Mouse (Mus musculus) adrenal gland, postnatal 36 days (tissue): ENCODE data around the gene Camsap1. TPM values are rescaled to one million over a fixed set of nuclear protein-coding genes. Genes with fewer than 3 reads are reported as not detected.

Experiments used
- DNase-seq, 2 experiments: peaks; one replicate each; pipeline ENCODE4 v3.0.0; 2021; ENCODE audit warnings: mixed read lengths in 1 of 2
- long read RNA-seq, 2 experiments: library from polyadenylated mRNA; stranded (forward); transcript quantifications; one replicate each; pipeline ENCODE4 v2.0.0; 2021; ENCODE audit warnings: borderline sequencing depth in 2 of 2
- total RNA-seq, 2 experiments: library from RNA; stranded (reverse); gene quantifications; 2 replicates each; pipeline ENCODE4 v1.2.3; 2021

The Camsap1 gene
- 10 to 100 TPM; 38.3 to 49.3 TPM for total RNA-seq
- long read RNA-seq, experiment 1, partial matches to known transcripts = 3 of 8 reads
- long read RNA-seq, experiment 1, other reads (novel, unspliced or antisense) = 5 of 8 reads
- long read RNA-seq, experiment 2, partial matches to known transcripts = 1 of 4 reads
- long read RNA-seq, experiment 2, other reads (novel, unspliced or antisense) = 3 of 4 reads

DNA sequence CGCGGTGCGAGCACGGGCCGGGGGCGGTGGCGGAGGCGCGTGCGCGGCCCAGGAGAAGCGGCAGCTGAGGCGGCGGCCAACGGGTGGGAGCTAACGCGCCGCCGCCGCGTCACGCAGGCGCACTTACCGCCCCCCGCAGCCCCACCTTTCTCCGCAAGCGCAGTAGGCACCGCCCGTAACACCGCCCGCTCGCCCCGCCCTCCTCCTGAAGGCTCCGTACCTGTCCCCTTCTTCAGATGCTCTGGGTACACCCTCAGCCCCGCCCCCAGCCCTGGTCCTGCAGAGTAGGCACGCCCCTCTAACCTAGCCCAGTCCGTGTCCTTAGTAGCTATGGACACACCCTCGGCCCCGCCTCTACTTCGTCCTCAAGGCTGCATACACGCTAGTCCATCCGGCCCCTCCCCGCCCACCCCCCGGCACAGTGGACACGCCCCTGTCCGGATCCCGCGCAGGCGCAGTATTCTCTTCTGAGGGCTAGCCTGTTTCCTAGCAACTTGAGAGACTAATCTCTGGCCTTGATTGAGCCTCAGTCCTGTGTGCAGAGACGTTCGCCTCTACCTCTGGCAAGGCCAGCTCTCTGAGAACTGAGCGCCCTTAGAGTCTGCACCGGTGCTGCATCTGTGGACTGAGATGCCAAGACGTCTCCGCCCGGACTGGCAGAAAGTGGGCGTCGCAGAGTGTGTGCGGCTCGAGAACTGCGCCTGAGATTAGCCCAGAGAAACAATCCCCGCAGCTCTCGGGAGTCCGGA is at the start of gene Camsap1:
Gene Camsap1 (minus strand): TSS at position 124 of the 749 bp plus-strand sequence.
- peak; percentile 100 for DNase-seq

DNA sequence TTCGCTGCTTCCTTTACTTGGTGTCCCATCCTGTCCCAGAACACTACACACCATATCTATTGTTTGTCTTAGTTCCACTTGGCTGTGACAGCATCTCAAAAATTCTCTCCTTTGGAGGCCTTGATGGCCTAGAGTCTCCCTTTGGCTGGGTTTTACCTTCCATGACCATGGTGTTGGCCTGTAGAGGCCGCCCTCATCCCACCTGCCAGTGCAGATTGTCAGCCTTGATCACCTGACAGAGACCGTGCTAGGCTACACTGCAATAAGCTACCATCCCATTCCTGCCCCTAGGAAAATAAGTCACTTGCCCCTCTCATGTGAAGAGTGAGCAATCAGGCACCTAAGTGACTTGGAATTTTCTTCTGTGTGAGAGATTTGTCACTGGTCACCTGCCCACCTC is 47.2 kb upstream of the Camsap1 start:
- DNase-seq = no peak

DNA sequence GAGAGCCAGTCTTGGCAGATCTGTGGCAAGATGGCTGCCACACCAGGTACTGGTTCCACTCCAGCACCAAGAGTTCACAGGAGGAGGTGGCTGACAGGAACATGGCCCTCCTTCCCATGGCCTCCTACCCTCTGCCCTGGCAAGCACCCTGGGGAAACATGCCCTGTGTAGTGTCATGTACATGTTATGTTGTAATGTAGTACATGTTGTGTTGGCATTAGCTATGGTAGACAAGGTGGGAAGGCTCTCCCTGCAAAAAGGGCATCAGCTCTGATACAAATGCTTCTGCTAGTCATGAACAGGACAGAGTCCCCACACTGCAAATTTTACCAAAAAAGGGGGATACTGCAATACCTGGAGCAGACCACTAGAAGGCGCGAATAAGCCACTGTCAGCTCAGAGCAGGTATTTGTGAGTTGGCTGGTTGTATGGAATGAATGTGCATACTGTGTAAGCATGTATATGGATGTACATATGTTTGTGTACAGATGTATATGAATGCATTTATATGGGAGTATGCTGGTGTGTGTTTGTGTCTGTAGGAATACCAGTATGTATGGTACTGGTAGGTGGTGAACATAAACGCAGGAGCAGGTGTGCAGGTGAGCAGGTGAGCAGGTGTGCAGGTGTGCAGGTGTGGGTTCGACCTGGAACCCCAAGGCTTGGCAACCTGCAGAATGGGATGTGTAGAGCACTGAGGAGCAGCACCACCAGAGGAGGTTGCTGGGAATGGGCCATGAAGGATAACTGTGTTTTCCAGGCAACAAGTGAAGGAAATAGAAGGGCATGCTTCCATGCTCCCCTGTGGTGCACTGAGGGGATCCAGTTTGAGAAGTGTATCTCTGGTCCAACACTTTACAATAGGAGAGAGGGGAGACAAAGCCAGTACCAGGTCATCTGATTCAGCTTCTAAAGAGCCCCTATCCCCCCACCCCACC is 41.3 kb upstream of the Camsap1 start:
- DNase-seq = peak in 1 of 2 experiments; percentile 25

DNA sequence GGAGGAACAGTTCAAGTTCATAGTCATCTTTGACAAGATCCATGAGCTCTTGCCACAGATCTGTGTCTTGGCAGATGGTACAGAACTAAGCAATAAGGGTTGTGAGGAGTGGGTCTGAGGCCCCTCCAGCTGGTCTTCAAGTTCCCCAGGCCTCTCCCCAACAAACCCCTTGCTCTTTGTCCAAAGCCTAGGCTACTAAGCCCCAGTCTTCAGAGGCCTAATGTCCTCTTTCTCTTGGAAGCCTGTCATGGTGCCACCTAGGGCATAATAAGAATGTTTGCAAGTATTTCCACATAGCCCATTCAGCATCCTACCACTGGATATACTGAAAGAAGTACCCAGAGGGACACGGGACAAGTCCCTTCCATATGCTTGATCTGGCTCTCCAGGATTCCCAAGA is 39.5 kb upstream of the Camsap1 start:
- DNase-seq = no peak

DNA sequence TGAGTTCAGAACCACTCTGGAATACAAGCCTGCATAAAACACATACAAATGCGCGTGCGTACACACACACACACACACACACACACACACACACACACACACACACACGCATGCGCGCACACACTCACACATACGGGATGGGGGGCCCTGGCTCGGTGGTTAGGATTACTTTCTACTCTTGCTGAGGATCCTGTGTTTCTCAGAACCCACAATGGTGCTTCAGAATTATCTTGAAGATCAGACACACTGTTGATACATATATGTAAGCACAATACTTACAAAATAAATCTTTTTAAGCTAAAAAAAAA is 39.1 kb upstream of the Camsap1 start:
- no peak for DNase-seq

DNA sequence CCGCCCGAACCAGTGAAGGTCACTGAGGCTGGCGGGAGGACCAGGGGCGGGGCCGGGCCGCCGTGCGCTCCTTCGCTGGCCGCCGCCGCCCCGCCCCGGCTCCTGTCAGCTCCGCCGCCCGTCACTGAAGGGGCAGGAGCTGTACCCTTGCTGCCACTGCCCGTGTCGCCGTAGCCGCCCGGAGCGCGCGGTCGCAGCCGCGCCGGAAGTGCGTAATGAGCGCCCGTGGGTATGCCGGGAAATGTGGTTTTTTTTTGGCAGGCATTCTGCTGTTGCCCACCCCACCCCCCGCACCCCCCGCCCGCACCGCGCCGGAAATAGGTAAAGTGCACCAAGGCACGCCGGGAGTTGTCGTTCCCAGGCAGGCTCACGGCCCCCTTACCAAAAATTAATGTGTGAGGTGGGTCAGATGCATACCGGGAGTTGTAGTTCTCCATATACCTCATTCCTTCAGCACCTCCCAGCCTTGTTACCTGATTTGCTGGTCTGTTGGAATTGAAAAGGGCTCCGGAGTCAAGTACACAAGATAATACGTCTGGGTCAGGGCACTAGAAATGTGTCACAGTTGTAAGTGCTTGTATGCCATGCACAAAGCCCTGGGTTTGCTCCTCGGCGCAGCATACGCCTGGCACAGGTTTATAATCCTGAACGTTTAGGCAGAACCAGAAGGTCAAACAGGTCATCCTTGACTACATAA is 38.6 kb upstream of the Camsap1 start, which contains the start of gene Ubac1:
Gene Ubac1 (minus strand): TSS at position 187 of the 697 bp plus-strand sequence.
- peak; percentile 94 to 96 for DNase-seq

DNA sequence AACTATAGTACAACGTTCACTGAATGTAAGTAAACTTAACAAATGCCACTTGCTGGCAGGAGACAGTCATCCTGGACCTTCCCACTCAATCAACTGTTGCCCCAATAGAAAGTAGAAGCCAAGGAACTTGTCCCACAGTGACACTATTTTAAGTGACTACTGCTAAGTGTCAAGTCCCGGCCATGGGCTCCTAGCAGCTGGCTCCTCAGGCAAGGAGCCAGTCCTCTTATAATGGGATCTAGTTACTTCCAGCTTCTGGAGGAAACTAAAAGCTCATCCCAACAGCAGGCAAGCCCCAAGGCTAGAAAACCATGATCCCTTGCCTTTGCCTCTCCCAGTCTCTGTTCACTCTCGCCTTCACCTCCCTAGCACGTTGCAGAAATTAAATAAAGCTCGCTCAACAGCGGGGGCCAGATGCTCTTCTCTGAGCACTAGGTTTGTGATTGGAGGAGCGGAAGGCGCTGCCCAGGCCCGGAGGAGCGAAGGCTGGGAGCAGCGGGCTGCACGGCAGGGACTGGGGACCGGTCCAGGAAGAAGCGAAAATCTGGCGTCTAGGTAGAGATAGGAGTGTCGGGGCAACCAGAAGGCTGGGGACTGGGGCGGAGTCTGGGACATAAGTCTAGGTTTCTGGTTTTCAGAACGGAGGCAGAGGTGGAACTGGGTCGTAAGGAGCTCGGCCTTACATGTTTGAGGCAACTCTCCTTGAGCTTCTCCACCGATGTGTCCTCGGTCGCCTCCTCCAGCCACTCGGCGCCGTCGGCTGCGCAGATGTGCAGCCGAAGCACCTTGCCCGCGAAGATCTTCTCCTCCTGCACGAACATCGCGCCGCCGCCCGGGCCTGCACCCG is 37.9 kb upstream of the Camsap1 start:
- DNase-seq = peak; percentile 55 to 67

DNA sequence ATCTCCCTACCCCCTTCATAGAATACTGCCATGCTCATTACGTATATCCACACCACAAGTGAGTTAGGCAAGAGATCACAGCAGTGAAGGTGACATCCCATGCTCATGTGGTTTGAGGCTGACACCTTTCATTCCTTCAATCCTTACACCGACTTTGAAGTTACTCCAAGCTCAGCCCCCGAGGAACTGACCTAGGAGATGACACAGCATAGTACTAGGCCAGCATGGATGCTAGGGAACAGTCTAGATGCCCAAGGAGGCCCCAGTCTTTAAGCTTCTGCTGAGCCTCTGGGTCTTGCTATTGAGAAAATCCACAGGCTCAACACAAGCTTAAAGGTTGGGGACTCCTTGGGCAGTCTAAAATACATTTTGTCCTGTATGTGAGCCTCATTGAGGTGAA is 36.8 kb upstream of the Camsap1 start:
- DNase-seq = no peak

DNA sequence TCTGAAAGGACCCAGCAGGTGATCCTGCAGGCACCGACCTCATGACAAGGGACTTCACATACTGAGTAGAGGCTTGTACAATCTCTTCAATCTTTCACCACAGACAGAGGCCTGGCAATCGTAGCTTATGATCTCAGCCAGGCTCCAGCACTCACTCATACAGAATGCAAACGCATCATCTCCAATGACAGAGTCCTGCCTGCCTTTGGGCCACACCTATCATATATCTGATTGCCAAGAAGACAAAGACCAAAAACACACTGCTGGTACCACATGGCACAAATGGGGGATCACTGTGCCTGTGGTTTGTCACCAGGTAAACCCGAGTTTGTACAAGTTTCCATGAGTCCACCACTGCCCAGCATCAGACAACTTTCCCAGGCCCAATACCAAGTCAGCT is 34.2 kb upstream of the Camsap1 start:
- DNase-seq = no peak

DNA sequence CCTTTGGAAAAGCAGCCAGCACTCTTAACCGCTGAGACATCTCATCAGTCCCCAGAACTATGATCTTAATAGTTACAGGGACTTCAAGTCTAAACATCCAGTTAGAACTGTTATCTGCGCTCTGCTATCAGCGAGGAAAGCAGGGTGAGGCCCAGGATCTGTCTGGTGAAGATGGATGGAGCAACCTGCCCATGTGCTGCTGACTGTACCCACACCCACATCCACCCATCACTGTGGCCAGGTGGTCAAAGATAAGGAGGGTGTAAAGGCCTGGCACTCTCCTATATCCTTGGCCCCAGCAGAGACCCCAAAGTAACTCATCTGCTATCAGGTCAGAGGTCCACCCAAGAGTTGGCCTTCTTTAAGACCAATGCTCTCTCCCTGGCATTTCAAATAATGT is 30.6 kb upstream of the Camsap1 start:
- DNase-seq = no peak

DNA sequence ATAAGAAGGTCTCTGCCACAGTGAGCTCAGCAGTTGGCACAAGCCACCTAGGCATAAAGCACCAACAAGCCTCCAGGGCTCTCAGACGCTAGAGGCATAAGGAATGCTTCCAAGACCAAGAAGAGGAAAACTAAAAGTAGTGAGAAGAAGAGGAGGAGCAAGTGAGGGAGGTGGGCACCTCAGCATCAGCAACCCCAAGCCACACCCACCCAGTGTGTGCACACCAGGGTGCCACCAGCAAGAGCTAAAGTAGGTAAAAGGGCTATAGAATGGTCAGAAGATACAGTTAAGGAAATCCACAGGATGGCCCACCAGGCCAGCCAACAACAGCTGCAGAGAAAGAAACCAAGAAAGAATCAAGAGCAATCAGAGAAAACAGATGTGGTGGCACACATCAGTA is 28.3 kb upstream of the Camsap1 start:
- no peak for DNase-seq

DNA sequence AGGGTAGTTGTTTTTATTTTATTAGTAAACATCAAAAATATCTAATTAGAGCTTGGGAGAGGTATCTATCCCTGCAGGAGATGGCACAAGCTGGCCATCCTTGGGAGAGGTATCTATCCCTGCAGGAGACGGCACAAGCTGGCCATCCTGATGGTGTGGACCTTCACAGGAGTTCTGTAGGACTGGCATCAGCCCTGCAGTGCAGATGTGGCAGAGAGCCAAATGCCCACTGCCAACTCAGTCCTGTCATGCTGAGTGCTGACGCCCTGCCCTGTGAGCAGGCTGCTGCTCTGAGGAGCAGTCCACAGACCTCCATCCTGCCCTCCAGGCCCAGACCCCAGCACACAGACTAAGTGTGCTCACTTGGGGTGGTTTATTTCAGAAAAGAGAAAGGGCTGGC is 18.9 kb upstream of the Camsap1 start:
- DNase-seq = peak in 1 of 2 experiments; percentile 37

DNA sequence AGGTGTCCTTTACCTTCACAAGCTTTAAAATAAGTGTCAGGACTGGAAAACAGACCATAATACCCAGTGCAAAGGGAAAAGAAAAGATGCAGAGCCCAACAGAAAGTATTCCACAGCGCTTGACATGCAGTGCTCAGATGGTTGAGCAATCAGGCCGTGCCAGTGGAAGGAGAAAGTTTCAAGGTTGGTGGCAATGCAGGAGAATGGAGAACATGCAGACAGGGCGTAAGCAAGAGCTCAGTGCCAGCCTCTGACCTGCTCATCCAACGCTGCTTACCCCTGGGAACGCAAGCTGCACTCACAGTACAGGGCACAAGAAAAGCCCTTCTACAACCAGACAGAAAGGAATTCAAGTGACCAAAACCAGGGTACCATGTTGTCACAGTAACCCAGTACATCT is 18.1 kb upstream of the Camsap1 start:
- peak; percentile 30 to 45 for DNase-seq

DNA sequence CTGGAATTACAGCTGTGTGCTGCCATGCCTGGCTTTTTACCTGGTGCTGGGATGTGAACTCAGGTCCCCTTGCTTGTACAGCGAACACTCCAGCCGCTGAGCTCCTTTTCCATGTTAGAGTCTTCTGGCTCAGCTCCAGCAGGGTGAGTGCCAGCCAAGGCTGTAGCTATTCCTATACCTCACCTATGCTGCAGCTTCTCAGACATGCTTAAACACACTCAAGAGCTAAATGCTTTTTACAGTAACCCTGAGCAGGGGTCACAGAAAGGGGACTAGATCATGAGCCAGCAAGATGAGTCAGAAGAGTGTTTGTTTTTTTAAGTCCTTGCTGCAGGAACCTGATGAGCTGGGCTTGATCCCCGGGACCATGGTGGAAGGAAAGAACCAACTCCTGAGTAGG is 14.6 kb upstream of the Camsap1 start:
- peak; percentile 33 to 51 for DNase-seq

DNA sequence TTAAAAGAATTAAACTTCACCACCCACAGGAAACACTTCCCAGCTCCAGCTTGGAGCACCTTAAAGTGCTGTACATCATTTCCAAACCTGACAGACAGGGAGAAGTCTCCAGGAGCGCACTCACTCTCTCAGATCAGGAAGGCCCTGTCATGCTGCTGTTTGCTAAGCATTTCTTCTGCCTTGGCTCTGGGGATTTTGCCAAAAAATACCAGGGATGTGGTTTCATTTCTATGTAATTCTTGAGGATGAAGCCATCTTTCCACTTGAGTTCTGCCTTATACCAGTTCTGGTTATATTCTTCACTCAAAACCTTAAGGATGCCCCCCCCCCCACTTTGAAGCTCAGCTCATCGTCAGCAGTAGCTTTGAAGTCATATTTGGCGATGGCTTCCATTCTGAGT is 11.7 kb upstream of the Camsap1 start:
- no peak for DNase-seq

DNA sequence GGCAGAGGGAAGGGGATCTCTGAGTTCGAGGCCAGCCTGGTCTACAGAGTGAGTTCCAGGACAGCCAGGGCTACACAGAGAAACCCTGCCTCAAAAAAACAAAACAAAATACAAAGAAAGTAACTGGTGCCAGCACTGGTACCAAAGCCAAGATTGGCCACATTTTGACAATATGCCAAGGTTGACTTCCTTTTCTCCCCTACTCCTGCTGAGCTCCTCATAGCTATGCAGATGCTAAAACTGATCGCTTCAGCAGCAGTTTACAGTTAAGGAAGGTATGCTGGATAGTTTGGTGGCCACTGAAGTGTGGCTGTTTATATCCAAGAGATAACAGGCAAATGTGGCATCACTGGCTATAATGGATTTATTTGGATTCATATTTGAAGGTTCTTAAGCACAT is 9.2 kb upstream of the Camsap1 start:
- no peak for DNase-seq

DNA sequence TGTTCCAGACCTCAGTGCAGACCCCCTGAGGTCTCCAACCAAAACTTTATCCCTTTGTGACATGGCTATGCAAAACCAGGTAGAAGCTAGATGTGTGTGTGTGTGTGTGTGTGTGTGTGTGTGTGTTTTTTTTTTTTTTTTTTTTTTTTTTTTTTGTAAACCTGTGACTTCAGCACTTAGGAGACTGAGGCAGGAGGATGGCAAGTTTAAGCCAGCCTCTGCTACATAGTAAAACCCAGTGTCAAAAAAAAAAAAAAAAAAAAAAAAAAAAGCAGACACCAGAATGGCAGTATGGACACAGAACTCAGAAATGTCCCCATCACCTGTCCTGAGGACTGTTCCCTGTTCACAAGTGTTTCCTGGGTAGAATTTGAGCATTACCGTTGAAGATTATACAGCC is 6.6 kb upstream of the Camsap1 start:
- no peak for DNase-seq

DNA sequence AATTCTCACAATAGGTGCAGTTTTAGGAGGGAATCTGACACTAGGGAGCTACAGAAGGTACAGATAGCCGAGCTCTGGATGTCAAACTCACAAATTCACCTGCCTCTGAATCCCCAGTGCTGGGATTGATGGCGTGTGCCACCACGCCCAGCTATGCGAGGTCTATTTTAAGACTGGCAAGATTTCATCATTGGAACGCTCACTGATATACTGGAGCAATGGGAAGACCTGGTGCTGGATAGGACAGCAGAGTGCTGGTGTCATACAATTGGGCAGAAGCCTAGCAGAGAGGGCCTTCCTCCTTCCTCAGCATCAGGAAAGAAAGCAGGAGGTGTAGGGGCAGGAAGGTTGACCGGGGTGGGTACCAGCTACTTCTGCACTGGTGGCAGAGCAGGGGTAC is 4.7 kb upstream of the Camsap1 start:
- no peak for DNase-seq

DNA sequence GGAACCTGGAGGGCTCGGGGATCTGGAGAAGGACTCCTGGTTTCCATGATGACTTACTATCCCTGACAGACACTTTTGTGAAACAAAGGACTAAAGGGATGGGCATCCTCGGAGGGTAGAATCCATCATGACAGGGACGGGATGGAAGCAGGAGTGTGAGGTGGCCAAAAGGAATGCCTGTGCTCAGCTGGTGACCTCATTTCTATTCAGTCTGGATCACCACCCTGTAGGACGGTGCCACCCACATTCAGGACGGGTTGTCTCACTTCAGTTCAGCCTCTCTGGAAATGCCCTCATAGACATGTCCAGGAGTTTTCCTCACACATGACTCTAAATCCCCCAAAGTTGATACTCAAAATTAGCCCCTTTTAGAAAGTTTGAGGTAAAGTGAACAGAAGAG is 3.5 kb upstream of the Camsap1 start:
- peak; percentile 41 to 56 for DNase-seq

DNA sequence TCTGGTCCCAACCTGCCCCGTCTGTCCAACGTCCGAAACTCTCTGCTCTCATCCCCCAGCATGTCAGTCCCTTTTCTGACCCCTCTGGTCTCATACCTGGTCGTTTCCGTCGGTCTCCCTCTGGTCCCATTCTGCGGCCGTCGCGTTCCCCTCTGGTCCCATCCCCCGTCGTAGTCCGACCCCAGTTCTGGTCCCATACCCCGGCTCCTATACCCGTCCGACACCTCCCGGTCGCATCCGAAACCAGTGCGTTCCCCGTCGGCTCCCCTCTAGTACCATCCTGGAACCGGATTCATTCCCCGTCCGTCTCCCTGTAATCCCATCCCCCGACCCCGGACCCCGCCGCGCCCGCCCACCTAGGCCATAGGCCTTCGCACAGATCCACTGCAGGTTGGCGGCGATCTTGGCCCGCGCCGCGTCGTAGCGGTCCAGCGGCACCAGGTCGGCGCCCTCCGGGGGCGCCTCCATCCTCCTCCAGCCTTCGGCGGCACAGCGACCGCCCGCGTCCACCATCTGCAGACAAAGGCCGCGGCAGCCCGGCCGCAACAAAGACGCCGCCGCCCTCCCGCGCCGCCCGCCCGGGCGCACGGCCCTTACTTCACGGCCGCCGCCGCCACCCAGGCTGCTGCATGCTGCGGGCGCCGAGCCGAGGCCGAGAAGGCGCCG is 523 bp downstream of the Camsap1 start:
- peak in 1 of 2 experiments; percentile 26 for DNase-seq

DNA sequence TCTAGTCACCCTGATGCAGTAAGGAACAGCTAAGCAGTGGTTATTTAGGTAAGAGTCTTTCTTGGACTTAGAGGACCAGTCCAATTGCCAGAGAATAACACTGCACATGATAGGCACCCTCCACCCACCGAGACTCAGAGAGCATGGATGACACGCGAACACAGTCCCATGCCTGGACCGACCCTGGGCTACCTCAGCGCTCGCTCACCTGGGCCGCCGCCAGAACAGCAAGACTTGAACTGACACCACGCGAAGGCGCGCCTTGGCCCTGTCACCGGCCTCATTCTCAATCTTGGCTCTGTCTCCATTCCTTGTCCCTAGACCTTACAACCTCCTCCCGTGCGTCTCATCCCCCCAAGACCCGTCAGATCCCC is 1.0 kb downstream of the Camsap1 start:
- DNase-seq = peak; percentile 72 to 77
